Mouse (Mus musculus) cortical plate, adult 2 months (tissue): ENCODE measurements around the gene Ankra2. TPM values are rescaled to one million over a fixed set of nuclear protein-coding genes. Genes with fewer than 3 reads are reported as not detected.

Experiments used
- H3K27ac ChIP-seq: fragments of 200-500 bp; 2 replicates; pipeline ENCODE4 v1.5.1; 2012; ENCODE audit warnings: low read length, control low read depth, inconsistent platforms; ENCODE audit not compliant: insufficient read depth
- H3K4me1 ChIP-seq: fragments of 200-500 bp; 2 replicates; pipeline ENCODE4 v1.6.1; 2011; ENCODE audit warnings: low read length; ENCODE audit not compliant: control insufficient read depth, insufficient read depth
- H3K4me3 ChIP-seq: fragments of 200-500 bp; 2 replicates; pipeline ENCODE4 v1.5.1; 2011; ENCODE audit warnings: mild to moderate bottlenecking, low read length, control low read depth; ENCODE audit not compliant: insufficient read depth
- CTCF ChIP-seq: fragments of 200-500 bp; IDR thresholded peaks from 2 replicates; pipeline ENCODE4 v1.5.1; 2011; ENCODE audit warnings: mild to moderate bottlenecking, control low read depth, low read length; ENCODE audit not compliant: insufficient read depth; ENCODE audit errors: extremely low read depth
- POLR2A ChIP-seq: fragments of 200-500 bp; IDR thresholded peaks from 2 replicates; pipeline ENCODE4 v1.6.1; 2011; ENCODE audit warnings: mild to moderate bottlenecking, low read length, control low read depth; ENCODE audit not compliant: insufficient read depth; ENCODE audit errors: extremely low read depth
- polyA plus RNA-seq: library from polyadenylated mRNA; depleted of rRNA; stranded (reverse); fragments of >200 nt; gene quantifications from 2 replicates; pipeline ENCODE4 v1.2.3, GENCODE M21; 2012; rRNA removed

The Ankra2 gene
- polyA plus RNA-seq, result 50.5 and 51.9 TPM in 2 replicates

- TF ChIP-seq CTCF, result no peak
- TF ChIP-seq POLR2A, result peak; percentile 71
- Histone ChIP-seq H3K27ac (peak within 1 kb of the TSS; percentile 88), H3K4me1 (peaks cover 4% of the 10 kb centered on the region; the same call in 1 of the 2 replicates), H3K4me3 (peak within 1 kb of the TSS; percentile 80)
Observed at GRCm38 (mm10) chr13:98262636-98263457, at the start of gene Ankra2, which contains the start of gene Utp15. Gene Ankra2, plus strand, starts transcription at chr13:98263074. Gene Utp15, minus strand, starts transcription at chr13:98263041.

- no peaks in the 10 kb centered on the region for H3K4me1 ChIP-seq
- TF ChIP-seq CTCF, result peak; percentile 62
- no peak for TF ChIP-seq POLR2A
- no peak overlapping the region for H3K27ac ChIP-seq
- H3K4me3 ChIP-seq, result no peak overlapping the region
Observed at GRCm38 (mm10) chr13:98222848-98223247, 40.0 kb upstream of the Ankra2 start.

GRCm38 (mm10) chr13:98226225-98226624, 36.6 kb upstream of the Ankra2 start:
- H3K4me1 ChIP-seq, result no peaks in the 10 kb centered on the region
- no peak for TF ChIP-seq CTCF
- TF ChIP-seq POLR2A, result no peak
- no peak overlapping the region for H3K4me3 ChIP-seq
- H3K27ac ChIP-seq, result no peak overlapping the region

- no peak for TF ChIP-seq CTCF
- no peak for TF ChIP-seq POLR2A
- Histone ChIP-seq H3K27ac (no peak overlapping the region), H3K4me1 (no peaks in the 10 kb centered on the region), H3K4me3 (no peak overlapping the region)
Observed at GRCm38 (mm10) chr13:98230511-98230910, 32.4 kb upstream of the Ankra2 start.

- Histone ChIP-seq H3K4me1 (no peaks in the 10 kb centered on the region), H3K4me3 (no peak overlapping the region), H3K27ac (no peak overlapping the region)
- TF ChIP-seq POLR2A (no peak), CTCF (no peak)
Observed at GRCm38 (mm10) chr13:98235451-98235850, 27.4 kb upstream of the Ankra2 start.

GRCm38 (mm10) chr13:98239978-98240641, 22.8 kb upstream of the Ankra2 start:
- H3K4me3 ChIP-seq, result no peak overlapping the region
- no peaks in the 10 kb centered on the region for H3K4me1 ChIP-seq
- peak; percentile 86 for TF ChIP-seq CTCF
- no peak for TF ChIP-seq POLR2A
- no peak overlapping the region for H3K27ac ChIP-seq

- Histone ChIP-seq H3K4me1 (0 out of 2 replicates have a peak, but pooled peaks cover 2% of the 10 kb centered on the region), H3K27ac (no peak overlapping the region), H3K4me3 (no peak overlapping the region)
- TF ChIP-seq POLR2A (no peak), CTCF (no peak)
Observed at GRCm38 (mm10) chr13:98241531-98242282, 21.2 kb upstream of the Ankra2 start.

GRCm38 (mm10) chr13:98244571-98245350, 18.1 kb upstream of the Ankra2 start:
- Histone ChIP-seq H3K4me1 (0 out of 2 replicates have a peak, but pooled peaks cover 2% of the 10 kb centered on the region), H3K27ac (no peak overlapping the region), H3K4me3 (no peak overlapping the region)
- no peak for TF ChIP-seq CTCF
- TF ChIP-seq POLR2A, result no peak
